Mouse (Mus musculus): Measurements from ENCODE around the gene Edar. TPM values are rescaled to one million over a fixed set of nuclear protein-coding genes. Genes with fewer than 3 reads are reported as not detected.

The Edar gene
- polyA plus RNA-seq, 1 experiment from 2014 or later, result 3.5 TPM

- no peak overlapping the region for H3K4me2 ChIP-seq (replicated peaks; ENCODE audit: low read depth, low read length)
- WGBS, result 83% methylated on average over 4 of the region's 4 CpGs
- no peaks in the 10 kb centered on the region for H3K27me3 ChIP-seq (ENCODE audit: control insufficient read depth, insufficient read depth, low read length)
- no peak overlapping the region for H3K9ac ChIP-seq (replicated peaks; ENCODE audit: low read depth, low read length)
- no peaks in the 10 kb centered on the region for H3K4me1 ChIP-seq (ENCODE audit: control insufficient read depth, insufficient read depth, low read length)
- no peaks in the 10 kb centered on the region for H3K36me3 ChIP-seq (ENCODE audit: control insufficient read depth, insufficient read depth, low read length)
- ATAC-seq (ENCODE audit: insufficient number of reproducible peaks, insufficient read depth, low FRiP score, low read depth), result no peak
- H3K27ac ChIP-seq (ENCODE audit: low read length), result no peak overlapping the region
- no peak overlapping the region for H3K4me3 ChIP-seq (ENCODE audit: low read depth, low read length)
- H3K9me3 ChIP-seq (ENCODE audit: control insufficient read depth, low read depth, low read length), result no peaks in the 10 kb centered on the region
Measured at GRCm38 (mm10) chr10:58698955-58699354, 23.5 kb upstream of the Edar start.

DNA sequence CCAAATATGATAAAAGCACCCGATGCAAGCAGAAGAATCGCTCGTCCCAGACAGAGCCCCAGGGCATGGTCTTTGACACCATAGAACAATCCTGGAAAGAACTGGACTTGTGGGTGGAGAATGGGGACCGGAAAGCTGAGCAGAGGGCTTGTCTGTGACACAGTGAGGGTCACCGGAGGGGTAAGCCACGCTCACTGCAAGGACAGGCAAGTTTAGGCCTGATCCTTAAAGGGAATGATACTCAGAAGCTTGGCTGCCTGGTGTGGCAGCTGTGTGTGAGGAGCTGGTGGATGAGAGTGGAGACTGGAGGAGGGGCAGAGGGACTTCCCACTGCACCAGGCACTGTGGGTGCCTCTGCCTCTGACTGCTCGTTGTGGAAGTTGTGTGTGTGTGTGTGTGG lies 15.6 kb upstream of the Edar start:
- ATAC-seq (ENCODE audit: insufficient number of reproducible peaks, insufficient read depth, low FRiP score, low read depth), result no peak
- H3K9me3 ChIP-seq (ENCODE audit: control insufficient read depth, low read depth, low read length), result no peaks in the 10 kb centered on the region
- H3K9ac ChIP-seq (replicated peaks; ENCODE audit: low read depth, low read length), result no peak overlapping the region
- no peaks in the 10 kb centered on the region for H3K4me1 ChIP-seq (ENCODE audit: control insufficient read depth, insufficient read depth, low read length)
- H3K27ac ChIP-seq (ENCODE audit: low read length), result no peak overlapping the region
- H3K4me3 ChIP-seq (ENCODE audit: low read depth, low read length), result no peak overlapping the region
- 71% methylated on average over 6 of the region's 7 CpGs for WGBS
- no peak overlapping the region for H3K4me2 ChIP-seq (replicated peaks; ENCODE audit: low read depth, low read length)
- H3K36me3 ChIP-seq (ENCODE audit: control insufficient read depth, insufficient read depth, low read length), result no peaks in the 10 kb centered on the region
- no peaks in the 10 kb centered on the region for H3K27me3 ChIP-seq (ENCODE audit: control insufficient read depth, insufficient read depth, low read length)

DNA sequence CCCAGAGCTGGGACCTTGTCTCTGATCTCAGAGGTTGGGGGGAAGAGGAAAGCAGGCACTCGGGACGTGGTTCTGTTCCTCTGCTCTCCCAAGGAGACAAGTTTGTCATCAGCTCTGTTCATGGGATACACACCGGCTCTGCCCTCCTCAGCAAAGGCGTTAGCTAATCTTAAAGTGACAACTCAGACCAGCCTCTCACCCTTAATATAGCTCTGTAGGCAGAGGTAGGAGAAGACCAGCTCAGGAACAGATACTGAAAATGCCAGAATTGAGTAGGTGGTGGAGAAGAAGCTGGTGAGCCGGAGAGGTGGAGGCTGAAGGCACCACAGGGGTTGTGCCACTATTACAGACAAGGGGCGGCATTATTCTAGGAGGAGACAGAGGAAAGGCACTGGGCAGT lies 3.8 kb upstream of the Edar start:
- H3K27ac ChIP-seq (ENCODE audit: low read length), result no peak overlapping the region
- H3K4me2 ChIP-seq (replicated peaks; ENCODE audit: low read depth, low read length), result no peak overlapping the region
- no peak overlapping the region for H3K4me3 ChIP-seq (ENCODE audit: low read depth, low read length)
- no peaks in the 10 kb centered on the region for H3K9me3 ChIP-seq (ENCODE audit: control insufficient read depth, low read depth, low read length)
- H3K4me1 ChIP-seq (ENCODE audit: control insufficient read depth, insufficient read depth, low read length), result no peaks in the 10 kb centered on the region
- H3K9ac ChIP-seq (replicated peaks; ENCODE audit: low read depth, low read length), result no peak overlapping the region
- ATAC-seq (ENCODE audit: insufficient number of reproducible peaks, insufficient read depth, low FRiP score, low read depth), result no peak
- H3K36me3 ChIP-seq (ENCODE audit: control insufficient read depth, insufficient read depth, low read length), result no peaks in the 10 kb centered on the region
- H3K27me3 ChIP-seq (ENCODE audit: control insufficient read depth, insufficient read depth, low read length), result no peaks in the 10 kb centered on the region
- 80% methylated on average over 6 of the region's 6 CpGs for WGBS

DNA sequence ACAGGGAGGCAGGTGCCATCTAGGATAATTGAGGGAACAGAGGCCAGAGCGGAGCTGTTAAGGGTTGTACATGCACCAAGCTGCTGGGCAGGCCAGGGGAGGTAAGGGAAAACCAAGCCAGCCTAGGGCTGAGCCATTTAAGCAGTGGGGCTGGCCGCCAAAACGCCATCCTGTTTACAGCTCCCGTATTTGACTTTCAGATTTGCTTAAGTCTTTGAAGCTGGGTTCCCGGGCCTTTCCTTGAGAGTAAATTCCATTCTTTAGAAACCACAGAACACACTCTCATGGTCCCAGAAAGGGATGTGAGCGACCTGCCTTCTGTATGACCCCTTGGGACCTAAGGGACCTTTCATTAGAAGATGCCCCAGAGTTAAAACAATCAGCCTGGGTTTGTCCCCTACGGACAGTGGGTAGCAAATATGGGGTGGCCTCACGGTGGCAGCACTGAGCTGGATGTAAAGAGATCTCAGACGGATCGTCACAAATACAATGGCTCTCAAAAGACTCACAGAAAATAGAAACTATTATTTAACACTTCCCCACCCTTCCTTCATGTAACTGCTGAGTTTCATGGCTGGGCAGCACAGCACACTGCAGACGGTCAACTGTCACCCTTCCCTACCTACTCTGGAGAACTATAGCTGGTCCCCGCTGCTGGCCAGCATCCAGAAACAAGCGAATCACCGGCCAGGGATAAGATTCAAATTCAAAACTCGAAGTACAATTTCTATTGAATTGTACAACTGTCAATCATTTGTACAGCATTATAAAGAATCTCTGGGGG lies 2.0 kb downstream of the Edar start:
- no peaks in the 10 kb centered on the region for H3K4me1 ChIP-seq (ENCODE audit: control insufficient read depth, insufficient read depth, low read length)
- peak; percentile 29; the same call in 1 of the 2 replicates for ATAC-seq (ENCODE audit: insufficient number of reproducible peaks, insufficient read depth, low FRiP score, low read depth)
- 0 out of 2 replicates have a peak overlapping the region, but pooled peaks have one; percentile 2 for H3K4me3 ChIP-seq (ENCODE audit: low read depth, low read length)
- H3K27me3 ChIP-seq (ENCODE audit: control insufficient read depth, insufficient read depth, low read length), result no peaks in the 10 kb centered on the region
- H3K36me3 ChIP-seq (ENCODE audit: control insufficient read depth, insufficient read depth, low read length), result no peaks in the 10 kb centered on the region
- no peak overlapping the region for H3K9ac ChIP-seq (replicated peaks; ENCODE audit: low read depth, low read length)
- no peak overlapping the region for H3K27ac ChIP-seq (ENCODE audit: low read length)
- peak overlapping the region; percentile 44 for H3K4me2 ChIP-seq (replicated peaks; ENCODE audit: low read depth, low read length)
- WGBS, result 41% methylated on average over 15 of the region's 15 CpGs
- H3K9me3 ChIP-seq (ENCODE audit: control insufficient read depth, low read depth, low read length), result no peaks in the 10 kb centered on the region

- 72% methylated on average over 10 of the region's 10 CpGs for WGBS
- ATAC-seq (ENCODE audit: insufficient number of reproducible peaks, insufficient read depth, low FRiP score, low read depth), result no peak
- Histone ChIP-seq H3K4me3 (ENCODE audit: low read depth, low read length) (no peak overlapping the region), H3K36me3 (ENCODE audit: control insufficient read depth, insufficient read depth, low read length) (no peaks in the 10 kb centered on the region), H3K27ac (ENCODE audit: low read length) (no peak overlapping the region), H3K9ac (replicated peaks; ENCODE audit: low read depth, low read length) (no peak overlapping the region), H3K4me2 (replicated peaks; ENCODE audit: low read depth, low read length) (no peak overlapping the region), H3K9me3 (ENCODE audit: control insufficient read depth, low read depth, low read length) (no peaks in the 10 kb centered on the region), H3K27me3 (ENCODE audit: control insufficient read depth, insufficient read depth, low read length) (no peaks in the 10 kb centered on the region), H3K4me1 (ENCODE audit: control insufficient read depth, insufficient read depth, low read length) (no peaks in the 10 kb centered on the region)
Measured at GRCm38 (mm10) chr10:58672557-58673277, 2.7 kb downstream of the Edar start.

DNA sequence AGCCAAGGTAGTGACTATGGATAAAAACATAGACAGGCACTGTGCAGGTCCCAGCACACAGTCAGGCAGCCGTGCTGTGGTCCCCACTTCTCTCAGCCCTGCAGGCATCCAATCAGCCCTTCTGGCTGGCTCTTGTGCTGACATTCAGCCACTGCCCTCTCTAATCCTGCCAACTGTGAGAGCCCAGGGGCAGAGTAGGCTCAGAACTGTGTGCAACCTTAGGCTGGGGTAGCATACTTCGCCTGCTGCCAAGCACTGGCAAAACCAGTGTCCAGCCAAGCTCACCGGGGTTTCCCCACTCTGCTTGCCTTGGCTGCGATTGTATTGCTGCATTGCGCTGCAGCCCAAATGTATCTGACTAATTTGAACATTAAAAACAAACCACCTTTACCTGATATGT lies 11.6 kb downstream of the Edar start:
- no peak overlapping the region for H3K9ac ChIP-seq (replicated peaks; ENCODE audit: low read depth, low read length)
- no peaks in the 10 kb centered on the region for H3K4me1 ChIP-seq (ENCODE audit: control insufficient read depth, insufficient read depth, low read length)
- no peak for ATAC-seq (ENCODE audit: insufficient number of reproducible peaks, insufficient read depth, low FRiP score, low read depth)
- H3K27ac ChIP-seq (ENCODE audit: low read length), result no peak overlapping the region
- H3K27me3 ChIP-seq (ENCODE audit: control insufficient read depth, insufficient read depth, low read length), result no peaks in the 10 kb centered on the region
- H3K36me3 ChIP-seq (ENCODE audit: control insufficient read depth, insufficient read depth, low read length), result no peaks in the 10 kb centered on the region
- 88% methylated on average over 5 of the region's 5 CpGs for WGBS
- H3K4me2 ChIP-seq (replicated peaks; ENCODE audit: low read depth, low read length), result no peak overlapping the region
- H3K4me3 ChIP-seq (ENCODE audit: low read depth, low read length), result no peak overlapping the region
- H3K9me3 ChIP-seq (ENCODE audit: control insufficient read depth, low read depth, low read length), result no peaks in the 10 kb centered on the region

DNA sequence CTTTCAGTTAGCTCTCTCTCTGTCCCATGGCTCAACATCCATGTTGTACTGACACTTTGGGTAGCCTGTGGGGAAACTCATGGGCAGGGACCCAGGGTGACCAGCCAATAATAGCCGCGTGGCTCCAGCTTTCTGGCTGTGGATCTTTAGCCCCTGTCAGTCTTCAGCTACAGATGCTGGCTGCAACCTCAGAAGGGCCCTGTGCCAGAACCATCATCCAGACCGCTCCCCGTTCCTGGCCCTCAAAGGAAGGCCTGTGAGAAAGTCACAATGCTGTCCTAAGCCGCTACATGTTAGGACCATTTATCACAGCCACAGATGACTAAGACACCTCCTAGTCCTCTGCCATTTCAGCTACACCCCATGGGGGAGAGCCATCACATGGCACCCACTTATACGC lies 12.0 kb downstream of the Edar start:
- no peak overlapping the region for H3K9ac ChIP-seq (replicated peaks; ENCODE audit: low read depth, low read length)
- no peak overlapping the region for H3K27ac ChIP-seq (ENCODE audit: low read length)
- no peaks in the 10 kb centered on the region for H3K4me1 ChIP-seq (ENCODE audit: control insufficient read depth, insufficient read depth, low read length)
- H3K4me3 ChIP-seq (ENCODE audit: low read depth, low read length), result no peak overlapping the region
- H3K36me3 ChIP-seq (ENCODE audit: control insufficient read depth, insufficient read depth, low read length), result no peaks in the 10 kb centered on the region
- ATAC-seq (ENCODE audit: insufficient number of reproducible peaks, insufficient read depth, low FRiP score, low read depth), result no peak
- no peak overlapping the region for H3K4me2 ChIP-seq (replicated peaks; ENCODE audit: low read depth, low read length)
- WGBS, result 71% methylated on average over 6 of the region's 6 CpGs
- no peaks in the 10 kb centered on the region for H3K9me3 ChIP-seq (ENCODE audit: control insufficient read depth, low read depth, low read length)
- no peaks in the 10 kb centered on the region for H3K27me3 ChIP-seq (ENCODE audit: control insufficient read depth, insufficient read depth, low read length)

DNA sequence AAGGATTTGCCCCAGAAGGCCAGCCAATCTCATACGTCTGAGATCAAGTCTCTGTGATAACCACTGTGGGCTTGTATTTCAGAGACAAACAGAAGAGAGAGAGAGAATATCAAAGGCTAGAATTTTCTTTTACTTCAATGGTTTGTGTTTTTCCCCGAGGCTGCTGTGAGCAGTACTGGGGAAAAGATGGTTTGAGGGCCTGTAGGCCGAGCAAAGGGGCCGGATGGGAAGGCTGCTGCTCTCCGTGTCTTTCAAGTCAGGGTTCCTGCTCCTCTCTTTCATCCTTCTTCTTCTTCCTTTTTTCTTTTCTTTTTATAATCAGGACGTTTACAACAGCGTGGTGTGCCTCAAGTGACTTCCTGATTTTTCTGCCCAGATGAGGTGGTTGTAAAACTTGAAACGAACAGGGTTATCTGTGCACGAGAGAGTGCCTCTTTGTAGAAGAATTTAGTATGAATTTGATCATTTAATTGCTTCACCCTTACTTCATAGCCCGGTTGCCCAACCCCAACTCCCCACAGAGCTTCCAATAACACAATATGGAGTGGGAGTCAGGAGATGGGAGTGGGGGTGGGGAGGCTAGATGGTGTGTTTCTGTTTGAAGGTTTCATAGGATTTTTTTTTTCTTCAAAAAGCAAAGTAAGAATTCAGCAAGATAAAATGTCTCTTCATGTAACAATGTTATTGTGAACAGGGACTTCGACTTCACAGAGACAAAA lies 16.0 kb downstream of the Edar start:
- no peak overlapping the region for H3K4me3 ChIP-seq (ENCODE audit: low read depth, low read length)
- no peak overlapping the region for H3K4me2 ChIP-seq (replicated peaks; ENCODE audit: low read depth, low read length)
- no peaks in the 10 kb centered on the region for H3K4me1 ChIP-seq (ENCODE audit: control insufficient read depth, insufficient read depth, low read length)
- no peaks in the 10 kb centered on the region for H3K9me3 ChIP-seq (ENCODE audit: control insufficient read depth, low read depth, low read length)
- no peaks in the 10 kb centered on the region for H3K27me3 ChIP-seq (ENCODE audit: control insufficient read depth, insufficient read depth, low read length)
- no peak overlapping the region for H3K27ac ChIP-seq (ENCODE audit: low read length)
- no peak for ATAC-seq (ENCODE audit: insufficient number of reproducible peaks, insufficient read depth, low FRiP score, low read depth)
- 64% methylated on average over 11 of the region's 11 CpGs for WGBS
- no peaks in the 10 kb centered on the region for H3K36me3 ChIP-seq (ENCODE audit: control insufficient read depth, insufficient read depth, low read length)
- no peak overlapping the region for H3K9ac ChIP-seq (replicated peaks; ENCODE audit: low read depth, low read length)
